Mouse (Mus musculus): ENCODE data around the gene Inafm1.

GRCm38 (mm10) chr7:16250687-16251086 is 22.7 kb downstream of the Inafm1 start:
- no peak for TF ChIP-seq MAX (IDR thresholded peaks at IDR 0.05; ENCODE audit: low read length)
- TF ChIP-seq CTCF (conservative IDR thresholded peaks at IDR 0.05 in 1 of 2, IDR thresholded peaks at IDR 0.05 in 1 of 2; ENCODE audit: low read depth in 2 of 2, low read length in 2 of 2): no peak
